Mouse (Mus musculus): ENCODE data around the gene Abhd18.

Abhd18 gene

GRCm38 (mm10) chr3:40950601-40951201, 103.9 kb downstream of the Abhd18 start:
- DNase-seq: peak; percentile 72

- no peak for DNase-seq
These were observed 104.6 kb downstream of the Abhd18 start for GRCm38 (mm10) chr3:40951365-40951764.

DNA sequence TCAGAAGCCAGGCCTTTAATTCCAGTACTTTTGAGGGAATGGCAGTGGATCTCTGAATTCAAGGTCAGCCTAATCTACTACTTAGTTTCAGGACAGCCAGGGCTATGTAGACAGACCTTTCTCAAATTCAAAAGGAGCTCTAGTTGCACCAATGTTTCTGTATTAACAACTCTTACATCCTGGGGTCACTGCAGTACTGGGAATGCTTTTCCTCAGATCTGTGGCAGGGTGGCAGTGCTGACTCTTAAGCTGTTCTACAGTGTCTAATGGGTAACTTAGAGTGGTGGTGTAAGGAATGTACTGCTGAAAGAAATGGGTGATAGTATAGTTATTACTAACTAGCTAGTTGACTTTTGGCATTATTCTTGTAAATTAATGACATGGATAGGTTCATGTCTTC, 105.8 kb downstream of the Abhd18 start:
- DNase-seq: no peak

- no peak for DNase-seq
These were observed 108.0 kb downstream of the Abhd18 start for GRCm38 (mm10) chr3:40954792-40955191.

DNA sequence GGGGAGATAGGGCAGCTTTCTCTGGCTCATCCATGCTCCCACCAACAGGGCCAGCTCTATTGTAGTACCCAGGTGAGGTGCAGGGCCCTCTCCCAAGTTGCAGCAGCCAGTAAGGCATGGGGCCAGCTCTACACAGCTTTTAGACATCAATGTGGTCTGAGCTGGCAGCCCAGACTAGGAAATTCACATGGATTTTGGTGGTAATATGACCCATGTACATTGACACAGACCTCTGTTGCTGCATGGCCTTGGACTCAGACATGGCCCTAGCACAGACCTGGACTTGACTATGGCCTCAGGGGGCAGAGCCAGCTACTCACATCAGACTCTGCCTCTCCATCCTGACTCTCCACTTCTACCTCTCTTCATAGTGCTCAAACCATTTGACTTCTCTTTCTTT, 112.1 kb downstream of the Abhd18 start:
- no peak for DNase-seq

GRCm38 (mm10) chr3:40980758-40981157, 134.0 kb downstream of the Abhd18 start:
- no peak for DNase-seq

DNA sequence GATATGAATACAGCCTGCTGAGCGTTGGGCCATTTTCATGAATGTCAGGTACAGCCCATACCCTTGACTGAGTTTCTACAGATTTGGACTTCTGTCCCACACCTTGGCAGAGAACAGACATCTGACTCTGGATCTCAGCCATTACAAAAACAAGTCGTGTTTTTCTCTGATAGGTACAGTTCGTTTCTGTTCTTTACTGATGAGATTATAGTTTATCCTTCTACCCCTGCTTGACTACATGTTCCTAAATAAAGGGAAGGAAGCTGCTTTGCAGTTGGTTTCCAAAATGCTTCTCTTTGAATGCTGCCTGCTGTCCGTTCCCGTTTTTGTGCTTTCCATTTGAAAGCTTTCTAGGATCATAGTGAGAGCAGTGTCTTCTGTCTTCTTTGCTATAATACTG, 140.8 kb downstream of the Abhd18 start:
- no peak for DNase-seq
